Mouse (Mus musculus) stomach, embryonic 15.5 days (tissue): ENCODE results near the gene Faf1. TPM values are rescaled to one million over a fixed set of nuclear protein-coding genes. Genes with fewer than 3 reads are reported as not detected.

Experiments
- ATAC-seq: fragments of 200-750 bp; cut with Nextera tagmentation; 2 replicates; pipeline ENCODE4 v1.8.0; 2017; ENCODE audit warnings: low read depth, moderate number of reproducible peaks, moderate TSS enrichment; ENCODE audit not compliant: insufficient read depth, low FRiP score
- H3K27ac ChIP-seq: fragments of 300-500 bp; sonication (generic); 2 replicates; pipeline ENCODE4 v1.5.1; 2015; ENCODE audit warnings: mild to moderate bottlenecking, inconsistent platforms
- H3K27me3 ChIP-seq: fragments of 300-500 bp; sonication (generic); replicated peaks from 2 replicates; pipeline ENCODE4 v1.6.1; 2015; ENCODE audit warnings: inconsistent platforms
- H3K36me3 ChIP-seq: fragments of 300-500 bp; sonication (generic); 2 replicates; pipeline ENCODE4 v1.6.1; 2015; ENCODE audit warnings: inconsistent platforms
- H3K4me1 ChIP-seq: fragments of 300-500 bp; sonication (generic); 2 replicates; pipeline ENCODE4 v1.6.1; 2015; ENCODE audit warnings: inconsistent platforms
- H3K4me2 ChIP-seq: fragments of 300-500 bp; sonication (generic); 2 replicates; pipeline ENCODE4 v1.6.1; 2015; ENCODE audit warnings: mild to moderate bottlenecking, inconsistent platforms
- H3K4me3 ChIP-seq: fragments of 300-500 bp; sonication (generic); replicated peaks from 2 replicates; pipeline ENCODE4 v1.5.1; 2015; ENCODE audit warnings: inconsistent platforms
- H3K9ac ChIP-seq: fragments of 300-500 bp; sonication (generic); 2 replicates; pipeline ENCODE4 v1.6.1; 2015; ENCODE audit warnings: inconsistent platforms
- H3K9me3 ChIP-seq: fragments of 300-500 bp; sonication (generic); 2 replicates; pipeline ENCODE4 v1.6.1; 2016; ENCODE audit warnings: inconsistent platforms
- WGBS: fragments of 180-500 bp; shearing (Covaris S2); methylation state at CpG from one replicate; pipeline ENCODE4 v1.1.7; 2015; 5-methylcytosine and 5-hydroxymethylcytosine counted together
- polyA plus RNA-seq: library from polyadenylated mRNA; unstranded; fragments of >200 nt; fragmentation: Nextera tagmentation; extraction: Ambion mirVana; gene quantifications from 2 replicates; pipeline ENCODE4 v1.2.1, GENCODE M21; 2015

Faf1 gene
- polyA plus RNA-seq, 1 experiment from 2014 or later: 24.3 TPM

GRCm38 (mm10) chr4:109949307-109949706 is 272.9 kb downstream of the Faf1 start:
- Histone ChIP-seq H3K4me2 (no peak overlapping the region), H3K9me3 (no peaks in the 10 kb centered on the region), H3K4me3 (no peak overlapping the region), H3K36me3 (no peaks in the 10 kb centered on the region), H3K4me1 (no peaks in the 10 kb centered on the region), H3K9ac (no peak overlapping the region), H3K27ac (no peak overlapping the region), H3K27me3 (no peaks in the 10 kb centered on the region)
- no peak for ATAC-seq
- 88% methylated on average over 3 of the region's 3 CpGs for WGBS

- WGBS: 95% methylated on average over 1 of the region's 1 CpGs
Observed at GRCm38 (mm10) chr4:109953509-109953908, 277.1 kb downstream of the Faf1 start.

GRCm38 (mm10) chr4:109960201-109960935 is 284.0 kb downstream of the Faf1 start:
- no peak for ATAC-seq
- WGBS: 52% methylated on average over 5 of the region's 5 CpGs

More at GRCm38 (mm10) chr4:109953509-109953908, 277.1 kb downstream of the Faf1 start:
- Histone ChIP-seq H3K9me3 (no peaks in the 10 kb centered on the region), H3K9ac (no peak overlapping the region), H3K4me1 (no peaks in the 10 kb centered on the region), H3K4me3 (no peak overlapping the region), H3K27me3 (no peaks in the 10 kb centered on the region), H3K27ac (no peak overlapping the region), H3K36me3 (no peaks in the 10 kb centered on the region), H3K4me2 (no peak overlapping the region)
- ATAC-seq: no peak

GRCm38 (mm10) chr4:109963570-109964279 is 287.3 kb downstream of the Faf1 start:
- H3K27ac ChIP-seq: no peak overlapping the region
- 0 out of 2 replicates have a peak, but pooled peaks cover 4% of the 10 kb centered on the region for H3K36me3 ChIP-seq
- no peaks in the 10 kb centered on the region for H3K9me3 ChIP-seq
- H3K4me2 ChIP-seq: no peak overlapping the region
- H3K4me1 ChIP-seq: no peaks in the 10 kb centered on the region
- ATAC-seq: no peak
- H3K4me3 ChIP-seq: no peak overlapping the region
- H3K9ac ChIP-seq: no peak overlapping the region
- 74% methylated on average over 5 of the region's 5 CpGs for WGBS
- no peaks in the 10 kb centered on the region for H3K27me3 ChIP-seq

More at GRCm38 (mm10) chr4:109960201-109960935, 284.0 kb downstream of the Faf1 start:
- Histone ChIP-seq H3K9ac (no peak overlapping the region), H3K9me3 (no peaks in the 10 kb centered on the region), H3K27me3 (no peaks in the 10 kb centered on the region), H3K27ac (no peak overlapping the region), H3K36me3 (0 out of 2 replicates have a peak, but pooled peaks cover 4% of the 10 kb centered on the region), H3K4me3 (no peak overlapping the region), H3K4me2 (no peak overlapping the region), H3K4me1 (no peaks in the 10 kb centered on the region)

GRCm38 (mm10) chr4:109969561-109969960 is 293.2 kb downstream of the Faf1 start:
- no peak overlapping the region for H3K4me2 ChIP-seq
- WGBS: 80% methylated on average over 5 of the region's 5 CpGs
- no peak overlapping the region for H3K9ac ChIP-seq
- ATAC-seq: no peak
- no peak overlapping the region for H3K27ac ChIP-seq
- no peaks in the 10 kb centered on the region for H3K9me3 ChIP-seq
- no peak overlapping the region for H3K4me3 ChIP-seq
- H3K27me3 ChIP-seq: peaks cover 36% of the 10 kb centered on the region
- peaks cover 2% of the 10 kb centered on the region; the same call in 1 of the 2 replicates for H3K4me1 ChIP-seq
- H3K36me3 ChIP-seq: no peaks in the 10 kb centered on the region

- no peak overlapping the region for H3K4me3 ChIP-seq
- ATAC-seq: no peak
- WGBS: 3% methylated on average over 20 of the region's 20 CpGs
- H3K36me3 ChIP-seq: no peaks in the 10 kb centered on the region
- H3K4me1 ChIP-seq: peaks cover 19% of the 10 kb centered on the region
- H3K27ac ChIP-seq: no peak overlapping the region
- no peaks in the 10 kb centered on the region for H3K9me3 ChIP-seq
- H3K27me3 ChIP-seq: peaks cover 82% of the 10 kb centered on the region
- H3K4me2 ChIP-seq: no peak overlapping the region
- no peak overlapping the region for H3K9ac ChIP-seq
Observed at GRCm38 (mm10) chr4:109973991-109974654, 297.7 kb downstream of the Faf1 start.

- no peak overlapping the region for H3K4me2 ChIP-seq
- ATAC-seq: no peak
- WGBS: 2% methylated on average over 33 of the region's 33 CpGs
Observed at GRCm38 (mm10) chr4:109974655-109975380, 298.4 kb downstream of the Faf1 start.

GRCm38 (mm10) chr4:109975381-109976240 is 299.2 kb downstream of the Faf1 start:
- 10% methylated on average over 25 of the region's 25 CpGs for WGBS
- Histone ChIP-seq H3K9ac (no peak overlapping the region), H3K27ac (no peak overlapping the region), H3K4me3 (no peak overlapping the region), H3K27me3 (peaks cover 95% of the 10 kb centered on the region), H3K4me2 (no peak overlapping the region), H3K36me3 (no peaks in the 10 kb centered on the region), H3K4me1 (peaks cover 24% of the 10 kb centered on the region), H3K9me3 (no peaks in the 10 kb centered on the region)
- no peak for ATAC-seq

More at GRCm38 (mm10) chr4:109974655-109975380, 298.4 kb downstream of the Faf1 start:
- Histone ChIP-seq H3K9ac (no peak overlapping the region), H3K27me3 (peaks cover 89% of the 10 kb centered on the region), H3K27ac (no peak overlapping the region), H3K9me3 (no peaks in the 10 kb centered on the region), H3K4me3 (no peak overlapping the region), H3K4me1 (peaks cover 21% of the 10 kb centered on the region), H3K36me3 (no peaks in the 10 kb centered on the region)

GRCm38 (mm10) chr4:109976273-109977147 is 300.1 kb downstream of the Faf1 start:
- no peak for ATAC-seq

More at GRCm38 (mm10) chr4:109976273-109977147, 300.1 kb downstream of the Faf1 start:
- H3K4me1 ChIP-seq: peaks cover 25% of the 10 kb centered on the region
- H3K4me3 ChIP-seq: no peak overlapping the region
- H3K9ac ChIP-seq: no peak overlapping the region
- no peaks in the 10 kb centered on the region for H3K9me3 ChIP-seq
- H3K27me3 ChIP-seq: peaks cover 96% of the 10 kb centered on the region
- WGBS: 2% methylated on average over 34 of the region's 34 CpGs
- no peak overlapping the region for H3K4me2 ChIP-seq
- no peaks in the 10 kb centered on the region for H3K36me3 ChIP-seq
- H3K27ac ChIP-seq: no peak overlapping the region
